Mouse (Mus musculus): Measurements from ENCODE around the gene Olfr1294.

The Olfr1294 gene

DNA sequence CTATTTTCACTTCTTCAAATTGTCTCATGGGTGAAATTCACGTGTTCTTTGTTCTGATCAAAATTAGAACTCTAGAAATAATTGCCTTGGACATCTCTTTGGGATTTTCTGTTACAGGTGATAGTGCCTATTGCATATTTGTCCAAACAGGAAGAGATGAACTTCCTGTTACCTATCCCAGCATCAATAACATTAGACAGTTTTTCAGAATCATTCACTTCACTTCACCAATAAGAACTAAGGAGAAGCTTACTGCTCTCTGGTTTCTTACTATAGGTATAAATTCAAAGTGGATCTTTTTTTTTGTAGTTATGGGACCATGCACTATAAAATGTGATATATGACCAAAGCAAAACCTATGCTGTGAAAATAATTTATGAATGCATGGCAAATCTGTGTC, at the start of gene Olfr1294:
Olfr1294 (minus strand) TSS at position 101 of the 400 bp plus-strand sequence.
- in situ Hi-C loops (cut with MboI, MseI) = no loop called here

DNA sequence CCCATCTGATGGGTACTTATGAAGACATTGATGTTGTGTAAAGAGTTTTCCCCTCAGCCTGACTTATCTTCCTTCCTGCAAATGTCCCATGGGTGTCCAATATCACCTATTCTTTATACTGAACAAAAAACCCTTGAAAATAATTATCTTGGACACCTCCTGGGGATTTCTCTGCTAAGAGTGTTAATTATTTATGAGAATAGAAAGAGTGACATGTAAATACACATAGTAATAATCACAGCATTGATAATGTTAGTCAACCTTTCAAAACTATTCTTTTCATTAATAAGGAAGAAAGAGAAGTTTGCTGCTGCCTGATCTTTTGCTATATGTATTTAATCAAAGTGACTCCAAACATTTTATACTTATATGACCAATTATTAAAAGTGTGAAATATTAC, 29.5 kb upstream of the Olfr1294 start, which contains the start of gene Olfr1295:
Olfr1295 (minus strand) TSS at position 101 of the 400 bp plus-strand sequence.
- in situ Hi-C loops (cut with MboI, MseI) = no loop called here

DNA sequence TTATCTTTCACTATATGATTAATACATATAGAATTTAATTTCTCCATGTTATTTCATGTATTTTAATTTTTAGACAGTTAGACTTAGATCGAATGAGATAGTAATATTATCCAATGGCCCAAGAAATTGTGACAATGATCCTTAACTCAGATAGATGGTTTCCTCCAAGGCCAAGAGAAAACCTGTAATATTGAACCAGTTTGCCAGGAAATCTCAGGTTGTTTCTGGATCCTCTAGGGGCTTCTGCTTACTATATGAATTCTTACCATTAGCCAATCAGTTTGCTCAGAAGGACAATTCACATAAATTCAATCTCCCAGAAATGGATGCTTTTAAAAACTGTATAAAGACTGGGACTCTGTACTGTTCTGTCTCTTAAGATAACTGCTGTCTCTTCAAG, 15.2 kb downstream of the Olfr1294 start, which contains the start of gene Olfr1293-ps:
Olfr1293-ps (plus strand) TSS at position 301 of the 400 bp plus-strand sequence.
- in situ Hi-C loops (cut with MboI, MseI) = no loop called here

DNA sequence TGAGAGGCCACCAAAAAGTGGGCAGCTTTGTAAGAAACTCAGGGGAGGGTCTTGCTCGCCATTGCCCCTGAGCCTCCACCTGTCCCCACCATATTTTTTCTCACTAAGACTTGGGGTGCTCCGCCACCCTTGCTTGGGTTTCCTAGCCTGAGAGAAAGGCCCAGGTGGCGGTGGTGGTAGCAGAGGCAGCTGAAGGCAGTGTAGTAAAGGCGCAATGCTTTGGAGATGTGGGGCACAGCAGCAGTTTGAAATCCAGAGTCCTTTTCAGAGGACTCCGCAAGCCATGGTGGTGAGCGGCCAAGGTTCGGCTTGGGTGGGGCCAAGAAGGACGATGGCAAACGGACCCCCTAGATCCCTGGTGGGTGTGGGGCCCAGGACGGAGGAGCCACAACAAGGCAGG, 22.6 kb downstream of the Olfr1294 start:
- in situ Hi-C loops (cut with MboI, MseI) = no loop called here

DNA sequence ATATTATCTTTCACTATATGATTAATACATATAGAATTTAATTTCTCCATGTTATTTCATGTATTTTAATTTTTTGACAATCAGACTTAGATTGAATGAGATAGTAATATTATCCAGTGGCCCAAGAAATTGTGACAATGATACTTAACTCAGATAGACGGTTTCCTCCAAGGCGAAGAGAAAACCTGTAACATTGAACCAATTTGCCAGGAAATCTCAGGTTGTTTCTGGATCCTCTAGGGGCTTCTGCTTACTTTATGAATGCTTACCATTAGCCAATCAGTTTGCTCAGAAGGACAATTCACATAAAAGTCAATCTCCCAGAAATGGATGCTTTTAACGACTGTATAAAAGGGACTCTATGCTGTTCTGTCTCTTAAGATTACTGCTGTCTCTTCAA, 43.2 kb downstream of the Olfr1294 start, which contains the start of gene Olfr1291-ps1:
Olfr1291-ps1 (plus strand) TSS at position 301 of the 400 bp plus-strand sequence.
- in situ Hi-C loops (cut with MboI, MseI) = no loop called here

DNA sequence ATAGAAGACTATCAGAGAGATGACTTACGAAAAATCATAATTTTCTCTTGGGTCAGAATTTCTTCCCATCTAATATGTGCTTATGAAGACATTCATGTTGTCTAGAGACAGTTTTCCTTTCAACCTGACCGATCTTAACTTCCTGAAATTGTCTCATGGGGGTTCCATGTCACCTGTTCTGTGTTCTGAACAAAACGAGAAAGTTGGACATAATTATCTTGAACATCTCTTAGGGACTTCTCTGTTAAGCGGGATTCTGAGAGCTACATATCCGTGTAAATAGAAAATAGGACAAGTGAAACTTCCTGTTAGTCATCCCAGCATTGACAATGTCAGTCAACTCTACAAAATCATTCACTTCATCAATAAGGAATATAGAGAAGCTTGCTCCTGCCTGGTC, 46.4 kb downstream of the Olfr1294 start, which contains the start of gene Olfr1290:
Olfr1290 (minus strand) TSS at position 101 of the 400 bp plus-strand sequence.
- in situ Hi-C loops (cut with MboI, MseI) = no loop called here
